Mouse (Mus musculus): ENCODE measurements around the gene Sec24d.

The Sec24d gene

GRCm38 (mm10) chr3:123266753-123267651, at the start of gene Sec24d:
Sec24d (plus strand) TSS chr3:123267455.
- DNase-seq: peak; percentile 77

GRCm38 (mm10) chr3:123218646-123219045, 48.6 kb upstream of the Sec24d start:
- no peak for DNase-seq

- DNase-seq: no peak
Observed at GRCm38 (mm10) chr3:123227276-123227675, 40.0 kb upstream of the Sec24d start.

- DNase-seq: no peak
Observed at GRCm38 (mm10) chr3:123231639-123232038, 35.6 kb upstream of the Sec24d start.

- DNase-seq: no peak
Observed at GRCm38 (mm10) chr3:123234191-123234836, 32.9 kb upstream of the Sec24d start.

GRCm38 (mm10) chr3:123235495-123235894, 31.8 kb upstream of the Sec24d start:
- no peak for DNase-seq

GRCm38 (mm10) chr3:123235921-123236320, 31.3 kb upstream of the Sec24d start, which contains the start of gene Synpo2:
Synpo2 (minus strand) TSS chr3:123236149.
- peak; percentile 38 for DNase-seq

GRCm38 (mm10) chr3:123237039-123237438, 30.2 kb upstream of the Sec24d start:
- peak; percentile 10 for DNase-seq

- DNase-seq: no peak
Observed at GRCm38 (mm10) chr3:123237446-123237845, 29.8 kb upstream of the Sec24d start.

GRCm38 (mm10) chr3:123244376-123244775, 22.9 kb upstream of the Sec24d start:
- DNase-seq: no peak

GRCm38 (mm10) chr3:123245646-123246045, 21.6 kb upstream of the Sec24d start:
- DNase-seq: no peak

- no peak for DNase-seq
Observed at GRCm38 (mm10) chr3:123256181-123257101, 10.8 kb upstream of the Sec24d start.

GRCm38 (mm10) chr3:123258709-123259108, 8.5 kb upstream of the Sec24d start:
- DNase-seq: no peak

GRCm38 (mm10) chr3:123264706-123265105, 2.5 kb upstream of the Sec24d start:
- no peak for DNase-seq

GRCm38 (mm10) chr3:123267741-123268201, 516 bp downstream of the Sec24d start:
- peak; percentile 23 for DNase-seq

- DNase-seq: no peak
Observed at GRCm38 (mm10) chr3:123282866-123283615, 15.8 kb downstream of the Sec24d start.

GRCm38 (mm10) chr3:123284284-123284683, 17.0 kb downstream of the Sec24d start:
- no peak for DNase-seq

- DNase-seq: no peak
Observed at GRCm38 (mm10) chr3:123285649-123286048, 18.4 kb downstream of the Sec24d start.

- no peak for DNase-seq
Observed at GRCm38 (mm10) chr3:123288856-123289570, 21.8 kb downstream of the Sec24d start.

GRCm38 (mm10) chr3:123291670-123292069, 24.4 kb downstream of the Sec24d start:
- DNase-seq: no peak

- DNase-seq: no peak
Observed at GRCm38 (mm10) chr3:123296654-123297053, 29.4 kb downstream of the Sec24d start.
